Mouse (Mus musculus) v-Abl transformed pro-B cells (cell line): ENCODE measurements around the gene Slc39a9.

Source experiments
- in situ Hi-C, 2 experiments: fragments of 400-800 bp; cut with MboI; formaldehyde crosslinking; loops; one replicate each; pipeline ENCODE4 v1.15.1; 2025; ENCODE audit not compliant: unreplicated experiment in 2 of 2

The Slc39a9 gene

DNA sequence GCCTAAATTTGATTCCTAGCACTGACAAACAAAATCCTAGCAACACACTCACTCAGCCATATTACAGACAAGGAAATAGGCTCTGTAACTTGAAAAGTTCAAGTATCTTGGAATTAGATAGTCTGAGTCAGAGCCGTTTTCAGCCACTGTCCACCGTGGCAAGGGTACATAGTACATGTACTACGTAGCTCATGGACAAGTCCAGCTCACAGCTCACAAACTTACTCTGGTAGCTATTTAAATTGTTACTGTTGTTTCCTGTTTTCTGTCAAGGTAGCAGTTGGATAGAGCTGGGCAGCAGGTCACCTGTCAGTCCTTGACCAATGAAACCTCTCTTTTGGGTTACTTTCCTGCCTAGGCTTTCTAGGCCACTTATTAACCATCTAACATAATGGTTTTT lies 2.7 kb downstream of the Slc39a9 start:
- in situ Hi-C loops, result loop anchor here (10.0 to 25.0 kb wide), 3 partner anchors 182 to 1784 kb away; partner anchors contain the start of genes Atp6v1d (in 1 of the 2), Eif2s1 (in 1 of the 2), Exd2 (in 1 of the 2) and Vti1b (in 1 of the 2)

DNA sequence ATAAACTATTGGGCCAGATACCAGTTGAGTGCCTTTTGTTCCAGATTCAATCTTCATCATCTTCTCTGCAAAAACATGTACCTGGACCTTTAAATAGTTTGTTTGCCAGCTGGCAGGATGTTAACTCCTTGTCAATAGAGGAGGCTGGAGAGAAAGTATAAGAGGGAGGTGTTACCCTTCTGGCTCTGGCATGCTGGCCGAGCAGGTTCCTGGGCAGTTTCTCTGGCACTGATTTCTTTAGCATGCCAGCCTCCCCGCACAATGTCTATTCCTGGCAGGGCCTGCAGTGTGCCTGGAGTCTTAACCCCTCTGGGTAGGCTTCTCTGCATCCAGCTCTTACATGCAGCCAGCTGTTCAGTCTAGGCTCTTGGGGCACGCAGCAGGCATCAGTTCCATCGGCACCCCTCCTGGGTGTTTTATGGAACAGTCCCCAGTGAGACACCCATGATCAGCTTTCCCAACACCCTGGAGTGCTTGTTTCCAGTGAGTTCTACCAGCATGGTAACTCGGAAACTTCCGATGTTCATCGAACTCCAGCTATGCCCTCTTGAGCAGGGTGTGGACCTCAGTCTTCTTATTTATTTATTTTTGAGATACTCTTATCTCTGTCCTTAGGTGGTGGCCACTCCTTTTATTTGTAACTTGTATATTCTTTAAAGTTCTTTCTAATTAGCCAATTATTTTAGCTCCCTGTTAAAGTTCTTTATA lies 10.4 kb downstream of the Slc39a9 start:
- in situ Hi-C loops, result no loop called here

GRCm38 (mm10) chr12:80654659-80655025 lies 11.0 kb downstream of the Slc39a9 start:
- in situ Hi-C loops, result no loop called here

DNA sequence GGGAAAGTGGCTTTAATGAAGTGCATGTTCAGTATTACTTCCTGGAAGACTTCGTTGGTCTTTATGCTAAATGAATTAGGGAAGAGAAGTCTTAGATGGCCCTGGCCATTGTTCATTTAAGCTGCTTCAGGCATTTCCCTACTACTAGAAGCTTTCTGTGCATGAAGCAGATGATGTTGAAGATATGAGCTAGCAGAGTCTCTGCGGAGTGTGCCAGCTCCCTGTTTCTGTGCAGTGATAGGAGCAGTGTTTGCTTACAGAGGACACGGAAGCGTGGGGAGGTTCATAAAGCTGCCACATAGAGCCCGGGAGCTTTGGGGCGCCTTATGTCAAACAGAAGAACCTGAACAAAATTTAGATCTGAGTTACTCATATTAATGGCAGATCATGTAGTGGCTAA lies 15.0 kb downstream of the Slc39a9 start:
- in situ Hi-C loops, result no loop called here

DNA sequence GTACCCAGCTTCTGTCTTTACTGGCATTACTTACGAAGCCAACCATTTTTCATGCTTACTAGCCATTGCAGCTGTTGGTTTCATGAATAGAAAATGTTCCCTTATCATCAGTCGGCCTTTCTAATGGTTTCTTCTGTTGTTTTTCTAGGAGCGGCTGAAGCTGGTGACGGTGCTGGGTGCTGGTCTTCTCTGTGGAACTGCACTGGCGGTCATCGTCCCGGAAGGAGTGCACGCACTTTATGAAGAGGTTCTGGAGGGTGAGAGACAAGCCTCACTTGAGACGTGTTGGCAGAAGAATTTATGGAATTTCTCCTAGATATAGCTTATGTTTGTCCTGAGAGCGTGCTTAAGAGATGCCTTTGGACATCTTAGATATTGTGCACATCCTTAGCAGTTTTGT lies 18.6 kb downstream of the Slc39a9 start:
- in situ Hi-C loops, result loop anchor here in 1 of 2 experiments (10.0 kb wide), 1 partner anchor 508 kb away; no protein-coding TSS in a partner anchor

DNA sequence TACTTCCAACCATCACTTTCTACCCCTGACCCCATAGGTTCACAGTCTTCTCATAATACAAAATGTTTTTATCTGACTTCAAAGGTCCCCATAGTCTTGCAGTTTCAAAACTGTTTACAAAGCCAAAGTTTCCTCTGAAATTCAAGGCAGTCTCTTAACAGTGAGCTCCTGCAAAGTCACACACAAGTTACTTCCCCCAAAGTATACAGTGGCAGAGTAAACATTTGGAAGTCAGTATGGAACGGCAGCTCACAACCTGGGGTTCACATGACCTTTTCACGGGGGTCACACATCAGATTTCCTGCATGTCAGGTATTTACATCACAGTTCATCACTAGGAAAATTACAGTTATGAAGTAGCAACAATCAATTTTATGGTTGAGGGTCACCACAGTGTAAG lies 20.3 kb downstream of the Slc39a9 start:
- in situ Hi-C loops, result loop anchor here in 1 of 2 experiments (10.0 kb wide), 1 partner anchor 509 kb away; no protein-coding TSS in a partner anchor

DNA sequence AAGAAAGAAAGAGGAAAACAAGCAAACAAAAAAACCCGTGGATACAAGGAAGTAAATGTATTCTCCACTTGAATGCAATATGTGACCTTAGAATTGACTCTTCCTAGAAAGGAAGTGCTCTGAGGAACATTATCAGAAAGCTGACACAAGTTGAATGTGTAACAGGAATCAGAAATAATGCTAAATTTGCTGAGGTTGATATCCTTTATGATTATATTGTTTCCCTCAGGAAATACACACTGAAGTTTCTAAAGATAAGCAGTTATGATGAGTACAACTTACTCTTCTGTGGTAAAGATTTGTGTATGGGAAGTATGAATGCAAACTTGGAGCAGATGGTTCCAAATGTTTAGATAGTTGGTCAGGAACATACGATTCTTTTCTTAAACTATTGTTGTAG lies 24.7 kb downstream of the Slc39a9 start:
- in situ Hi-C loops, result loop anchor here in 1 of 2 experiments (10.0 kb wide), 1 partner anchor 514 kb away; no protein-coding TSS in a partner anchor

- in situ Hi-C loops, result no loop called here
Observed at GRCm38 (mm10) chr12:80673170-80673569, 29.5 kb downstream of the Slc39a9 start.

DNA sequence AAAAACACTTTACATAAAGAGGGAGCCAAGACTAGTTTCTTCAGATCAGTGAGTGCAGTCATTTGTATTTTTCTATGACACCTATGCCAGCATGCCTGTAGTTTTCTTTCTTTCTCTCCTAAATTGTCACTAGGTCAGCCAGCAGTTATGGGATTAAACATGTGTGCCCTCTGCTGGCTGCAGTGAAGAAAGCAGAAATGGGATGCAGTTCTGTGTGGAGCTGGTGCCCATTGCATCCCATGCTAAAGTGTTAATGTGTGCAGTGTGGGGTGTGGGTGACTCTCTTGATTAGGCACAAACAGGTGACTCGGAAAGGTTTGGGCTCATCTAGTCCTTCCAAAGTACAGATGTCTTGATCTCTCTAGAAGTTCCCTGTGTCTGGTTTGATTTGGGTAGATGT lies 37.7 kb downstream of the Slc39a9 start:
- in situ Hi-C loops, result loop anchor here (5.0 kb wide), 1 partner anchor 36 kb away; no protein-coding TSS in a partner anchor

DNA sequence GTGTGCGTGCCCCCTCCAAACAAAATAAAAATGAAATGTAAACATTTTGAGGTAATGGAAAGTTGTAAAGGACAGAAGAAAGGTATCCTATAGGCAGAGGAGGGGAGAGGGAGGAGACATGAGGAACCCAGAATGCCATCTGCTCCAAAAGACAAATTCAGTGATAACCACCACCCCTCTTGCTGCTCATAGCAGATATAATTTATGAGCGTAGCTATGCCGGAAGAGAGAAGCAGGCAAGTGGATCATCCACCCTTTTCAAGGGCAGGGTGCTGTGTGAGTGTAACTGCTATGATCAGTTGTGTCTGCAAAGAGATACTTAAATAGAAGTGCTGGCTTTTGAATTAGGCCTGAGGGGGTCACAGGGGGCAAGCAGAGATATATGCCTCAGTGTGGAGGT lies 39.9 kb downstream of the Slc39a9 start:
- in situ Hi-C loops, result loop anchor here (5.0 kb wide), 1 partner anchor 34 kb away; no protein-coding TSS in a partner anchor

DNA sequence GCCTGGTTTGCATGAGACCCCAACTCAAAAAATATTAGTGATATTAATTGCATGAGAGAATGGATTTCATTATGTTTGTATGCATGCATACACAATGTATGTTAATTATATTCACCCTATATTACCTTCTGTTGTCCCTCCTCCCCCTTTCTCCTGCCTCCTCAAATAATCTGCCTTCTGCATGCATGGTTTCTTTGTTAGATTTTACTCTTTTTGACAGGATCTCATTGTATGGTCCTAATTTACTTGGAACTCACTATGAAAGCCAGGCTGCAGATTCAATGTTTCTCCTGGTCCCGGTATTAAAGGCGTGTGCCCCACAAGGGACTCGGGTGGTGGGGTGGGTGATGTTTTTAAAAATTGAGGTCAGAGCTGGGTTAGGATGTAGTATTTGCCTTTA lies 40.6 kb downstream of the Slc39a9 start:
- in situ Hi-C loops, result loop anchor here (5.0 kb wide), 1 partner anchor 33 kb away; no protein-coding TSS in a partner anchor

GRCm38 (mm10) chr12:80687788-80688211 lies 44.1 kb downstream of the Slc39a9 start:
- in situ Hi-C loops, result no loop called here

GRCm38 (mm10) chr12:80689696-80690095 lies 46.0 kb downstream of the Slc39a9 start:
- in situ Hi-C loops, result no loop called here

GRCm38 (mm10) chr12:80691671-80692091 lies 48.0 kb downstream of the Slc39a9 start:
- in situ Hi-C loops, result no loop called here

DNA sequence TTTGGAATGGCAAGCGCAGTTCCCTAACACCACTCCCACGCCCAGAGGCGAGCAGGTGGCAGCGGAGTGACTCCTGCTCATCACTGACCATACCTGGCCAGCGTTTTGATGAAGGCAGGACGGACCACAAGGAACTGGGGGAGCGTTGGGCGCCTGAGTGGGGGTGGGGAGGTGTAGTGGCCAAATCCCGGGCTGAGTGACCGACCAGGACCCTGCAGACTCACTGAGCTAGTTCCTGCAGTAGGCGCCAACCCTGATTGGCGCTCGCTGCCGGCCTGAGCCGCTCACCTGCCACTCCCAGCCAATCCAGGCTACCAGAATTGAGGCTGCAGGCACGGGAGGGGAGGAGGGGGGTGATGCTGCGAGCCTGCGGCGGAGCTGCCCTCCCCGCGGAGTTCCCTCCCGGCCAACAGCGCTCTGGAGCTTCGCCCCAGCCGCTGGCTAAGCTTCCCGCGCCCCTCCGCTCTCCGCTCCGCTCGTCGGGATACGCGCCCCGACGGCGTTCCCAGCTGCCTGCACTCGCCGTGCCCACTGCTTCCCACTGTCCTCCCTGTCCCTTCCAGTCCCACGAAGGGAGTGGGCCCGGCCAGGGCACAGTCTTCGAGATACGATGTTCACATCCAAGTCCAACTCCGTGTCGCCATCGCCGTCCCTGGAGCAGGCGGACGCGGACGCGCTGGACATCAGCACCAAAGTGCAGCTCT lies 48.7 kb downstream of the Slc39a9 start, which contains the start of gene Plekhd1:
Gene Plekhd1, plus strand, starts transcription at position 323 of the 704 bp plus-strand sequence.
- in situ Hi-C loops, result no loop called here

- in situ Hi-C loops, result no loop called here
Observed at GRCm38 (mm10) chr12:80693700-80694099, 50.0 kb downstream of the Slc39a9 start.

DNA sequence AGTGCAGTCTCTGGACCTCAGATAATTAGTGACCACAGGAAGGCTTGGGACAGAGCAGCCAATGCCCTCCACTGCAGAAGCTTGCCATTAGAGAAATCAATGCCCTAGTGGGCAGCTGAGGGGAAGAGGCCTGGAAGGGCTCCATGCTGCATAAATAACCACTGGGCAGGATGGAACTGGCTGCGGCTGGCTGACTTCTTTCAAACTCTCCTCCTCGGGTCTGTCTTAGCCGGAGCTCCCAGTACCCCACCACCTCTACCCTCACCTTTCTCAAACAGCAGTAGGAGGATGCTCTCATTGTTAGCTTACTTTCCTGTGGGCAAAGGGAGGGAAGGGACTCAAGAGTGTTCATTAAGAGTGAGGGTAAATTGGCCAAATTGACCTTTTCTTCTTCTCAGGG lies 51.3 kb downstream of the Slc39a9 start:
- in situ Hi-C loops, result no loop called here

DNA sequence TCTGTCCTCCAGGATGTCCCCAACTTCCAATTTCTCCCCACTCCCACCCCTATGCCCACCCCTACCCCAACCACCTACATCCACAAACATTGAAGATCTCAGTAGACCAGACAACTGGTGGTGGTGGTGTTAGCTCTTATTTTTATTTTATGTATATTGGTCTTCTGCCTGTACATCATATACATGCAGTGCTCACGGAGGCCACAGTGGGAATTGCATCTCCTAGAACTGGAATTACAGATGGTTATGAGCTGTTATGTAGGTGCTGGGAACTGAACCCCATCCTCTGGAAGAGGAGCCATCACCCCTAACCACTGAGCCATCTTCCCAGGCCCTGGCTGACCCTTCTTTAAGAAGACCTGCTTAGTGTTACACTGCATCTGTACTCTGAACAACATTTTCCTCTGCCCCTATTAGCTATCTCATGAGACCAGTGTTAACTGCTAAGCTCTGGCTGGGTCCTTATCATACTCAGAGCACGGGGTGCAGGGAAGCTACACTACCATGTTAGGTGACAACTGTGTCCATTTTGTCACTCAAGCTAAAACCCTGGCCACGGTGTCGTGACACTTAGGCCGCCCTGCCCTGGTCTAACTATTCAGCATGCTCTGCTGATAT lies 55.0 kb downstream of the Slc39a9 start:
- in situ Hi-C loops, result no loop called here

GRCm38 (mm10) chr12:80699144-80699531 lies 55.5 kb downstream of the Slc39a9 start:
- in situ Hi-C loops, result no loop called here

GRCm38 (mm10) chr12:80701332-80701731 lies 57.6 kb downstream of the Slc39a9 start:
- in situ Hi-C loops, result loop anchor here in 1 of 2 experiments (25.0 kb wide), 1 partner anchor 1364 kb away; no protein-coding TSS in a partner anchor
